Mouse (Mus musculus) spleen, adult 12 weeks (tissue): Measurements from ENCODE around the gene Ank2.
"Not testable (repeated sequence)": the region's sequence is repeated elsewhere in the genome, so short reads cannot be mapped to it uniquely, and the experiment has no call there.

ENCODE experiments used
- DNase-seq: peaks from one replicate; pipeline ENCODE4 v3.0.0; 2022; ENCODE audit warnings: low spot score

The Ank2 gene

DNA sequence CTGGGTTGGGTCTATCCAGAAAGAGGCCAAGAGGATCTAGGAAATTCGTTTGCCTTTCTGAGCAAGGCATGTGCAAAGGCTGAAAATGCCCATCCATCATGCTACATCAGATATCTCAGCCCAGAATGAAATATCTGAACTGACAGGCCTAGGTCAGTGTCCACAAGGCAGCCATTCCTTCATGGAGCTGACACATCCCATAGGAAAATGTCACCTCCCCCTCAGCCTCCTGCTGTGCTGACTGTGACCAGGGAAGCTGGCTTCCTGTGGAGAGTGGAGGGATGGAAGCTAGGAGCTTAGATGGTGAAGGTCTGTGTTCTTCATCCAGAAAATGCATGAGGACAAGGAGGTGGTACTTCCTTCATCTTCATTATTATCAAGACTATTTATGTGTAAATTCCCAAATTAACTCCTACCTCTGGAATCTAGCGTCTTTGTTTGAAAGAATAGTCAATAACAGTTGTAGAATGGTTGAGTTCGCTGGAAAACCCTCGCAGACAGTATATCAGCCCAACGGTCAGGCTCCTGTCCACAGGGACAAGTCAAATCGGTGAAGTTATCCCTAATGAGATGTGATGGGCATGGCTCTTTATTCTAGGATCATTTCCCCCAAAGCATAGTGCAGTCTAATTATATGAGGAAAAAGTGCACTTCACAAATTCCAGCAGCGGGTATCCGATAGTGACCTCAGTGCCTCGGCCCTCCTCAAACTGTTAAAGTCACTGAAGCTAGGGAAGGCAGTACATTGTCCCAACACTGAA, 148.4 kb downstream of the Ank2 start:
- no peak for DNase-seq

DNA sequence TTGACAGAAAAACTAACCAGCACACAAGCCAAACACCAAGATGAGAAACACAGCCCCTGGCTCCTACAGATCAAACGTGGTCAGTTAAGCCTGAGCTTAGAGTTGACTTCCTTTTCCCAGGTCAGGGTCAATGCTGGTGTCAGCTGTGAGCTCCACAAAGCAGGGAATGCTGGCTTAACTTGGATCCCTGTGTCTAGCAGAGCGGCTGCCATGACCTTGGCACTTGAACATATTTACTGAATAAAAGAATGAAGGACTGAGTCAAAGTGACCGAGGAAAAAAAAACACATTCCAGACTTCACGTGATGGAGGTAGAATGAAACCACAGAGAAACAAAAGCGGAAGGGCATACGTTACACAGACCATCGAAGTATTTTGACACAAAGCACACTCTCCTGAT, 150.2 kb downstream of the Ank2 start:
- DNase-seq = no peak

DNA sequence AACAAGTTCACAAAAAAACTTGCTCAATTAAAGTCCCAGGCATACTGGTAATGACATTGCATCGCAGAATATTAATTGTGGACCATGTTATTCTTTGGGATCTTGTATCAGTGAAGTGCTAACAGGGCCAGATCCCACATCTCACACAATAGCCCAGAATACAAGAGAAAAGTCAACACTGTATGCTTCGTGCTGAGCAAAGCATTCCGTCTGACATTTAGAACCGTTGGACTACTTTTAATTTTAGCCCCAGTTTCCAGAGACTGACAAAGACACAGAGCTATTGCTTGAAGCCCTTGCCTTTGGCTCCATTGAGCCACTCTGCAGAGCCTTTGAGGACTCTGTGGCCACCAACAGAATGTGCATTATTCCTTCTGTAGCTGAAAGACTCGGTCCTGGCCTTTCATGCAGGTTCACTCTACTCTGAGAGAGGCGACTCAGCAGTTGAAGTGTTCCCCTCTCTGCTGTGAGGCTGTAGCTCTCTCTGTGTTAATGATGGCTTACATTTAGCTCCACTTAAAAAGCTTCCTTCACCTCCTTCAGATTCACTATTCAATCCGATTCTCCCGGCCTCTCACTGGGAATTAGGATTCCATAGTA, 153.2 kb downstream of the Ank2 start:
- DNase-seq = no peak

DNA sequence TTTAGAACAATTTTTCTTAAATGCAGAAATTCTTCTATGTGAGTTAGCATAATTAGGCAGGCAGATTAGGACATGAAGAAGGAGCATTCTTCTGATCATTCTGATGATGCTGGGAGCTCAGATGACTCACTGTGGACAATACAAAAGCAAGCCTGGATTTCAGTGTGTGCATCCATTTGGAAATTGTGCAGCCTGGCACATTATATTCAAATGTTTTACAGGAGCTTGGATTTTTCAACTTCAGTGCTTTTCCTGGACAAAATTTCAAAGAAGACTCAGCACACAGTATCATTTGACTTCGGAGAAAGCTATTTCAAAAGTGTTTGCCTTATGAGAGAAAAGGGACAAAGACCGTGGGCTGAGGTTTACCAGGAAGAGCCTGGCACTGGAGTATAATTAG, 157.8 kb downstream of the Ank2 start:
- DNase-seq = no peak

DNA sequence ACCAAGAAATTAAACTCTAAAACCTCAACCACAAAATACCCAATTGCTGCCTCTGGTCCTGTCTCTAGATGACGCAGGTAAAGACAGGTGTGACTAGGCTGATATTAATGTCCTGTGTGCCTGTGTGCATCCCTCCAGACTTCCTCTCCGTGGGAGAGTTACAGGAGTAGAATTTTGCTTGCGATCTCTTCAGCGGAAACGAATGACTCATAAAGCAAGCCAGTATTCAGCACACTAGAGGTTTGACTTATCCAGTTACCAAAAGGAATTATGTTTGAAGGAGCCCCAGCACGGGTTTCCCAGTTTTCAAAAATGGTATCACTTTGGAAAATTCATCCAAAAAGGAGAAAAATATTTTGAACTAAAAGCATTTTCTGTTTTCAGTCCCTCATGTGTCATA, 164.3 kb downstream of the Ank2 start:
- DNase-seq = no peak

DNA sequence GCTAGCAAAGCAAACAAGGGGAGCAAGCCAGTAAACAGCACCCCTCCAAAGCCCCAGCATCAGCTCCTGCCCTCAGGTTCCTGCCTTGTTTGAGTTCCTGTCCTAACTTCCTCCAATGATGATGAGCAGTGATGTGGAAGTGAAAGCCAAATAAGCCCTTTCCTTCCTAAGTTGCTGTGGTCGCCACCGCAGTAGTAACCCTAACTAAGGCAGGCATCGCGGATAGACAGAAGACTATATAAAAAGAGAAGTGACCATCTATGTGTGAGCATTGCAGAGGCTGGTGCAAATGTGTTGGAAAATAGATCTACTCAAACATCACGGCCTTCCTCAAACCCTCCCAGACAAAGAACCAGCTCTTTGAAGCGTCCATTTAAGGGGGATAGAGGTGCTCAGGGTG, 167.6 kb downstream of the Ank2 start:
- no peak for DNase-seq

DNA sequence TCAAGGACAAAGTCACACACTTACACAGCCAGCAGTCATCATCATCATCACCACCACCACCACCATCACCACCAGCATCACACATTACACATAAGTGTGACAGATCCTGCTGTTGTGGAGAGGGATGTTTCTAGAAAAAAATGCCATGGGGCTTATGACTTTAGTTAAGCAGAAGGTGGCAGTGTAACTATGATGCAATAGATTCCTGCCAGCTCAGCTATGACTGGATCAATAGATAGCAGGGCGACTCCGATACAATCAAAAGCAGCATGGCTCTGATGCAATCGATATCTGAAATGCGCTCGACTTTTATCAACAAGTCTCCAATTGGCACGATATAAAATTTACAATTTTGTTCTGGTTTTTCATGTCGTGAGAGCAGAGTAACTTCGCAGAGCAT, 172.8 kb downstream of the Ank2 start:
- DNase-seq = no peak

DNA sequence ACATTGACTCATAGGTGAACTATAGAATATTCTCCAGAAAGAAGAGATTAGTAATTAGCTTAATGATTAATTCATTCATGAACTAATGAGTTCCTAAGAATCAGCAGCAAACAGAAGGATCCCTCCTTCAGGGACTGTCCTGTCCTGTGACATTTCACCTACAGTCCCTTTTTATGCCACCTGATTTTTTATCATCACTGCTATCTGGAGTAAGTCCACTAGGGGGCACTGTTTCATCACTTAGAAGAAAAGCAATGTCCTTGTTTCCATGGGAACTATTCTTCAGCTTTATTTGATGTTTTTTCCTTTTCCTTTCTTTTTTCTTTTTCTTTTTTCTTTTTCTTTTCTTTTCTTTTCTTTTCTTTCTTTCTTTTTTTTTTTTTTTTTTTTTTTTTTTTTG, 176.3 kb downstream of the Ank2 start:
- no peak for DNase-seq

DNA sequence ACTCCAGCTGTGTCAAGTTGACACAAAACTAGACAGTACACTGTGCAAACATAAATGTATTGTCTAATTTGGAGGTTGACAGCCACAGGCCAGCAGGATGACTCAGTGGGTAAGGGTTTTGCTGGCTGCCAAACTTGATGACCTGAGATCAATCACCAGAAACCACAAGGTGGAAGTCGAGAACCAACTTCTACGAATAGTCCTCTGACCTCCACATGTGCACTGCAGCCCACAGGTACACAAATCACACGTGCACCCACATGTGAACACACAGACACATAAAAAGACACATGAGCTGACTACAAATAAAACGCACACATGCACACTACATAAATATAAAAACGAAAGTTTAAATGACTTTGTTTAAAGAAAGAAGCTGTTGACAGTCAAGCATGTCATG, 177.5 kb downstream of the Ank2 start:
- no peak for DNase-seq

DNA sequence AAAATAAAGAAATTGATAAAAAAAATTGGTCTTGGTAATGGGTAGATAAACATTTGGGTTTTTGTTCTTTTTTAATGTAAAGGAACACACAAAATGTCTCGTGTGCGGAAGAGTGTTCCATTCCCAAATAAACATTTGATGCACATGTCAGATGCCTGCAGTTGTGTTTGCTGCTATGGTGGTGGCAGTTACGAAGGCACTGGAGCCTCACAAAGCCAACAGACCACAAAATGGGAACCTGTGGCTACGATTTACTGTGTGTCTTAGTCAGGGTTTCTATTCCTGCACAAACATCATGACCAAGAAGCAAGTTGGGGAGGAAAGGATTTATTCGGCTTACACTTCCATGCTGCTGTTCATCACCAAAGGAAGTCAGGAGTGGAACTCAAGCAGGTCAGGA, 178.1 kb downstream of the Ank2 start:
- not testable (repeated sequence) for DNase-seq

DNA sequence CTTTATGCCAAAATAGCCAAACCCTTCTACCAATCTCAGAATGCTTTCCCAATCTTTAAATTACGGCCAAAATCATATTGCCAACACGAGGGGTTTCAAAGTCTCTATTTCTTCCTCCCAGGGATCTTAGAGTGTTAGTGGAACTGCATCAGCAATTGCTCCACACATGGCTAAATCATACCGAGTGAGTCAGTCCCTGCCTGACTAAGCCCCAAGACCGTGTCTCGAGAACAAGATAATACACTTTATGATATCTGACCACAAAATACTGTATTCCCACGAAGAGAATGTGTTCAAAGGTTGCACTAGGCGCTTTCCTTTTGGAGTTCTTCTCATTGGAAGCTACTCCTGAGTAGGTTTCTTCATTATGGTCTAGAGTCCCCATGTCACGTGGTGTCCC, 178.8 kb downstream of the Ank2 start:
- no peak for DNase-seq

DNA sequence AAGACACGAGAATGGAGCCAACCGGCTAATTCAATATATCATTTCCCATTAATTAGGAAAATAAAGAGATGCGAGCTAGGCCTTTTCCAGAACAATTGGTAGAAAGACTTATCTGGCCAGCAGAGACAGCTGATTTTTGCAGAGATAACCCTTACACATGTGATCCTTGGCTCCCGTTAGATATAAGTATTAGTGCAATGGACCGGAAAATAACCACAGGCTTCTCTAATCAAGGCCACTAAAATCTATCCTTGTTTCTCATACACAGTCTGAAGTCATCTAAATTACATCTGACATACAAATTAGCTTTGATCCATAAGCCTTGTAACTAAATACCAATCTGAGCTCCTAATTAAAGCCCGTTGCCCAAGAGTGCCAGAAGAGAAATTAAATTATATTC, 181.5 kb downstream of the Ank2 start:
- no peak for DNase-seq

DNA sequence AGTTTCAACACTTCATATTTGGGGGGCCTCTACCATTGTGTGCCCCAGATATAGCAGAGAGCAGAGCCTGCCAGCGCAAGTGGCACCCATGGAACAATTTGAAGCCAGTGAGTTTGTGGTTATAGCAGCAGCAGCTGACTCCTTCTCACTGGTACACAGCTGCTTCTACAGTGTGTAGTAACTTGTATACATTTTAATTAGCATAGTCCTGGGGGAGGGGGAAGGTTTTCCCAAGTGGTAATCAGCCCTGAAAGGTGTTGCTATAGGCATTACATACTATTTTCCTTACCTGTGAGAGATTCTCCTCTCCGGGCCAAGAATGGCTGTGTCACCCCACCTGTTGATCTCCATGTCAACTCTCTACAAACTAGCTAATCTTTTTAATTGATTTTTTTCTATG, 182.4 kb downstream of the Ank2 start:
- no peak for DNase-seq

DNA sequence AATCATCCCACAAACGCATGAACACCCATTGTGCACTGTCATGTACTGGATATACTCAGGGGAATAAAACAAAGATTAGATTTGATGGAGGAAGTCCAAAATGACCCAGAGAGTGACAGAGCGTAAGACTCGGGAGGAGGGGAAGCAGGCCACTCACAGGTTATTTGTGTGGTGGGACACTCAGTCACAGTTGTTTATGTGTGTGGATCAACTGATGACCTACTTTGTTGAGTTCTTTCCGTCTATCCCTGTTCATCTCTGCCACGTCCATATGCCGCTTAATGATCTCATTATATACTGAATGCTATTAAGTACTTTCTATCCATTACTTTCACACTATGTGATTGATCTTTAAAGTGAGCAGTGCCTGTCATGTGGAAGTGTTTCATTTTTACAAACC, 187.6 kb downstream of the Ank2 start:
- DNase-seq = no peak

DNA sequence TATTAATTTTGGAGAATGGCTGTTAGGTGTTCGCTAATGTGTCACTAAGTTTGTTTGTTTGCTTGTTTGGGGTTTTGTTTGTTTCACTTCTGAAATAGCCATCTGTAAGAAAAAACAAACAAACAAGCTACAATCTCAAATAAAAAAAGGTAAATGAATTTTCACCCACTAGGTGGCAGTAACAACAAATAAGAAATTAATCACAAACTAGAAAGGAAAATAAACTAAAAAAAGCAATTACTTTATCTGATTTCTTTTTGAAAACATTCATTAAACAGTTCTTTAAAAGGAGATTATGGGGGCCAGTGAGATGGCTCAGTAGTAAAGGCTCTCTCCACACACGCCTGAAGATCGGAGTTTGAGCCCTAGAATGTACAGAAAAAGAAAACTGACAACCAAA, 189.1 kb downstream of the Ank2 start:
- no peak for DNase-seq

DNA sequence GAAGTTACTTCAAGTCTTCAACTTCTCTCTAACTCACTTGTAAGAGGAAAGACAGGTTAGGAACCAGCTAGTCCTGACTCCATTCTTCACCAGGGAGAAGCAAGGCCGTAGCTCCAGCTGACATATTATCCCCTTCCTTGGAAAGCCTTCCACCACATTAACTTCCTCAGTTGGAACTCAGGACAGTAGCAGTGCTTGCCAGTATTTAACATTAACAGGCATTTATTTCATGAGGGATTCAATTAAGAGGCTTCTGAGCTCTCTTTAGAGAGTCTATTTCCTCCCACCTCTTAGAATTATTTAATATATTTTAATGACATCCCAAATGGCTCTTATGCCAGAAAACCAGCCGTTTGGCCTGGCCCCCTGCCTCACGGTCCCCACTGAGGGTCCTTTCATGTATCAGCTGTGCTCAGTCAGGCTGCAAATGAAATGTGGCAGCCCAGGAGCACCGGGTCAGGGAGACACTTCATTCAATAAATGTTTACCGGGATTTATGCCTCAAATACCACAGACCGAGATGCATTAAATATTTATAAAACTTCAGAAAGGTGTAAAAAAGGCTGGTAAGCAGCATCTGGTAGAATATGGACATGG, 195.1 kb downstream of the Ank2 start:
- DNase-seq = no peak

DNA sequence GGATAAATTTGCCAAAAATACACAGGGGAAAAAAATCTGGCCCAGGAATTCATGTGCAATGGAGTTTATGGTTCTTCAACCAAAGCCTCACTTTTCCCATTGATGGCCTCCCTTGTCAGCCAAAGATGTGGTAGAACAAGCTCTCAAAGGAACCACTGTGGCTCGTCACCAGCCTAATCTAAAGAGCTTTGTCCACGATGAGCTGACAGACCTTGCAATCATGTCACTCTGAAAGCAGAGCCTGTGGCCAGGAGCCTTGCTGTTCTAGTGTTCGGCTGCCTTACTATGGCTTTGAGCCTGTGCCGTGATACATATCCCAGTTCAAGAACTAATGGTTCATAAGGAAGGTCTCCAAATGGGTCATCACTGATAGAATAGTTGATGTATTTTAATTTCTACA, 196.1 kb downstream of the Ank2 start:
- no peak for DNase-seq

DNA sequence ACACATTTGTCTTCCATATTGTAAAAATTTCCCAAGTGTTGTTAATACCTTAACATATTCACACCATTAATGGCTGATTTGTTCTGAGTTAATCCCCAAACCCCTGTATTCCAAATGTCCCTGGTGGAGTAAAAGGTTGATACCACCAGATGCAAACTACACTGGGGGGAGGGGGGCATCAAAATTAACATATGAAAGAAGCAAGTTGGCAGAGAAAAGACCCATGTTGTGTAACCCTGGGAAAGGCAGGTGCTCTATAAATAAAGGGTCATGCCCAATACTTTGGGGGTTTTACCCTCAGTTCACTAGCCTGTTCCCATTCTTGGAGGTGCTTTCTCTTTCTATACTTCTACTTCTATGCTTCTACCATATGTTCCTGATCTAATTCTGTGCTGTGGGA, 198.4 kb downstream of the Ank2 start:
- no peak for DNase-seq

DNA sequence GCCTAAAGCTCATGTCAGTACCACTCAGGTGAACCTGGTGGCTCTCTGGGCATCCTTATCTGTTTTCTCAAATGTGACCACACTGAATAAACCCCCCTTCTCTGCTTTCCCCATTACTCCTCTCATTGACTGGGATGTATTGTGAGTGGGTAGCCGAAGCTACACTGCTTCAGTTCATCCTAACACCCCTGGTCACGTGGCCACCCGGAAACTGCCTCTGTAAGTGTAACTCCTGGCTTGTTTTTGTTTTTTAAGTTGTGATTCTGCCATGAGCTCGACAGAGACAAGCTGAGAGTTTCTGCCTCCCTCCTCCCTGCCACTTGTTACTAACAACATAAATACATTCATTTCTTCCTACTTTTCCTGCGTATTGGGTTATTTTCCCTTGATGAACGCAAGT, 203.2 kb downstream of the Ank2 start:
- no peak for DNase-seq

DNA sequence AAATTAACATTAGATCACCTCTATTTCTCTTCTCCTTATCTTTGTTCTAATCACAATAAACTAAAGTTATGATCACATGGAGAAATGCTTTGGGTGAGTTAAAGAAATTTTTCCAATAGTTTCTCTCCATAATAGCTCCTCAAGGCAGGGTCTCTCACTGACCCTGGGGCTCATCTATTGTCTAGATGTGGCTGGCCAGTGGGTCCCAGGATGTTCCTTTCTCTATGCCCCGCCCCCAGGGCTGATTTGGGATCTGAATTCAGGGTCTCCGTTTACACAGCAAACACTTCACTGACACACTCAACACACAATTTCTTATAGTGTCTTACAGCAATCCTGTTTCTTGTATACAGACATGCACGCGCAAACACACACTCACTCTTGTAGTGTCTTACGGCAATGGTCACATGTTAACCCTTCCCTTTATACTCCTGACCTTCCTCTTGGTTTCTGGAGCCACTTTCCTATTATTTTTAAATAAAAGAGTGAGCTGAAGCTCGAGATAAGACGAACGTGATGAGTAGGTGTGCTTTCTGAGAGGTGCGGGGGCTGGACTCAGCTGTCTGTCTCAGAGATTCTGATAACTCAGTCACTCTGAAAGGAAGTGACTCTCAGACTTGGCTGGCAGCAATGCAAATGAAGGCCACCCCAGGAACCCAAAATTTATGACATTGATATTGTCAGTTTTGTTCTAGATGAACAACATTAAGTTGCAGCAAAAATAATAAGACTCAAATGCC, 204.4 kb downstream of the Ank2 start:
- no peak for DNase-seq

DNA sequence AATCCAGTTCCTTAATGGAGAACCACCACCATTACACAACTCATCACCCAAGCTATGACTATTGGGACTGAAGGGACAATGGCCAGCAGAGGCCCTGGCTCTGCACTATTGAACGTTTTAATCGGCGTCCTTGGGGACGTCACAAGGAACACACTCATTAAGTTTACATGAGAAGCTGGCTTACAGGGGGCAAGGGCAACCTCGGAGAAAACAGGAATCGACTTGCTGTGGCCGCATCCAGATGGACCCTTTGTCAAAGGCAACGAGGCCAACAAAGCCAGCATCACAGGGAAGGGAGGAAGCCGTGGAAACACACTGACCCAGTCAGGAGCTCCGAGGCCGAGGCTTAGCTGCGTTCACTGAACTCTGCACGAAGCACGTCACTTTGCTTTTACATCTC, 205.1 kb downstream of the Ank2 start:
- DNase-seq = no peak

DNA sequence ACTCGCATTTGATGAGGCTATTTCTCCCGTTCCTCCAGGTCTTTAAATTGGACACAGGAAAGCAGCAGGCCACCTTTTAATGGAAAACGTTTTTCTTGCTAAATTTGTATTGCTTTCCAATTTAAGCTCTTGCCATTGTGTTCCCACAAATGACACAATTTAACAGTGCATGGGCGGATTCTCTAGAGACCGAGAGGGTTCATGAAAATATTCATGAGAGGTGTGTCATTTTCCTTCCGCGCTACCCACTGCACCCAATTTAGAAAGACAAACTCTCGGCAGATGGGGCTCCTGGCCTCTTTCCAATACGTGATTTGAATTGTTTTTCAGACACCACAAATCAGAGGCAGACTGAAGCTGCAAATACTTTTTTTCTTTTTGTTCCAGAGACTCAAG, 205.7 kb downstream of the Ank2 start:
- no peak for DNase-seq

DNA sequence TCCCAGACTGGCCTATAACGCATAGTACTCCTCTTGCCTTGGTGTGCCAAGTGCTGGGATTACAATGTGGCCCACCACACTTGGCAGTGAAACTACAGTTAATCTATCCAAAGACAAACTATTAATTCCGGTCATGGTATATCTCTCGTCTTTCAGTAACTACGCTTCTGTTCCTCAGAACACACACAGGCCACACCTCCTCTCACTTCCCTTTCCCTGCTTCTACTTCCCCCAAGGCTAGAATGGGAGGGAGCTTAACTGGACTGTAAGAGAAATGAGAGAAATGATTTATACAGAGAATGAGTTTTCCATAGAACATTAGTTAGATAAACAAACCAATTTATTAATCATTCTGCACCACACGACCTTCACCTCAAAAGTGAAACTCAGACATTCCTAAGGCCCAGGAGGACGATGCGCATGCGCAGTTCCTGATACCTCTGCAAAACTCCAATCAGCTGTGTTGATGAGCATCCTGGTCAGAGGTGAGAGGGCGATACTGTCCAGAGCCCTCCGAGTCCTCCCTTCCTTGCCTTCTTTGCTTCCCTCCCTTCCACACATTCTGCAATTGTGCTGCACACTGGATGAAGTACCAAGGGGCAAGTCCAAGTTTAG, 206.2 kb downstream of the Ank2 start:
- DNase-seq = no peak
